Mouse (Mus musculus) bone marrow macrophage, adult 2 months (primary cell): ENCODE results near the gene Shprh.

ENCODE experiments used
- CTCF ChIP-seq: IDR thresholded peaks from 2 replicates; pipeline ENCODE4 v1.5.1; 2012; ENCODE audit warnings: low read depth, mild to moderate bottlenecking, low read length, moderate library complexity
- POLR2A ChIP-seq: IDR thresholded peaks from 2 replicates; pipeline ENCODE4 v1.6.1; 2012; ENCODE audit warnings: mild to moderate bottlenecking, low read depth, low read length, borderline replicate concordance

DNA sequence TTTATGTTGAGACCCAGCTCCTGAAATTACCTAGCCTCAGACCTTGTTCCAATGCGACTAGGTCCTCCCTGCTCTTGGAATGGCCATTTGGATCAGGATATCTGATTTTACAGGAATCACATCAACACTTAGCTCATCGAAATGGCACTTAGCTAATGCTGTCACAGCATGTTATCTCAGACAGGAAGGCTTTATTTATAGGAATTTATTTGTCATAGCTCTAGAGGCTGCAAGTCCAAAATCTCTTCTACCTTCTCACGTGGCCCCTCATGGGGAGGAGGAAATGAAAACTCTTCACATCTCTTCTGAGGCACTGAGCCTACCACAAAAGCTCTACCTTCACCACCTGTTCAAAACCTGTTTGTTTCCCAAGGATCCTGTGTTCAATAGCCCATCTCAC lies 84.0 kb downstream of the Shprh start:
- TF ChIP-seq CTCF (no peak), POLR2A (no peak)
